Mouse (Mus musculus) heart, adult 2 months (tissue): ENCODE results near the gene Sh3gl1. TPM values are rescaled to one million over a fixed set of nuclear protein-coding genes. Genes with fewer than 3 reads are reported as not detected.
A peak's percentile ranks its signal among the peaks of the same experiment; 100 is the strongest.

Experiments
- DNase-seq, 2 experiments: peaks; one replicate each; pipeline ENCODE4 v3.0.0; 2021
- H3K27ac ChIP-seq: fragments of 200-600 bp; 2 replicates; pipeline ENCODE4 v1.8.1; 2022
- H3K27me3 ChIP-seq: fragments of 200-500 bp; 2 replicates; pipeline ENCODE4 v1.6.1; 2012; ENCODE audit warnings: mild to moderate bottlenecking, low read length, inconsistent platforms, mixed read lengths; ENCODE audit not compliant: control insufficient read depth, insufficient read depth
- H3K36me3 ChIP-seq: fragments of 200-500 bp; 2 replicates; pipeline ENCODE4 v1.6.1; 2012; ENCODE audit warnings: low read length, inconsistent platforms; ENCODE audit not compliant: control insufficient read depth, insufficient read depth
- H3K4me1 ChIP-seq: fragments of 200-500 bp; 2 replicates; pipeline ENCODE4 v1.6.1; 2011; ENCODE audit warnings: low read length; ENCODE audit not compliant: control insufficient read depth, insufficient read depth
- H3K4me3 ChIP-seq: fragments of 200-600 bp; 2 replicates; pipeline ENCODE4 v1.8.1; 2022
- H3K79me2 ChIP-seq: fragments of 200-500 bp; replicated peaks from 2 replicates; pipeline ENCODE4 v1.6.1; 2012; ENCODE audit warnings: mild to moderate bottlenecking, inconsistent platforms, low read length, moderate library complexity, mixed read lengths; ENCODE audit not compliant: control insufficient read depth, insufficient read depth
- H3K9ac ChIP-seq: fragments of 200-500 bp; 2 replicates; pipeline ENCODE4 v1.6.1; 2012; ENCODE audit warnings: low read depth, mild to moderate bottlenecking, control low read depth, inconsistent platforms, low read length, mixed read lengths
- CTCF ChIP-seq: fragments of 200-600 bp; IDR thresholded peaks from 2 replicates; pipeline ENCODE4 v1.8.1; 2022; ENCODE audit warnings: antibody characterized with exemption, mild to moderate bottlenecking, moderate library complexity
- EP300 ChIP-seq: fragments of 200-500 bp; IDR thresholded peaks from 2 replicates; pipeline ENCODE4 v1.6.1; 2011; ENCODE audit warnings: low read depth, low read length, control low read depth; ENCODE audit not compliant: insufficient read depth
- POLR2A ChIP-seq: fragments of 200-500 bp; IDR thresholded peaks from 2 replicates; pipeline ENCODE4 v1.6.1; 2011; ENCODE audit warnings: mild to moderate bottlenecking, low read depth, low read length, control low read depth; ENCODE audit not compliant: insufficient read depth
- WGBS: fragments of 180-500 bp; shearing (Covaris S2); methylation state at CpG from one replicate; pipeline ENCODE4 v1.1.7; 2018; 5-methylcytosine and 5-hydroxymethylcytosine counted together
- intact Hi-C: fragments of 180-260 bp; cut with DNase I; formaldehyde crosslinking; loops from one replicate; pipeline ENCODE4 v1.15.1; 2025
- polyA plus RNA-seq: library from polyadenylated mRNA; depleted of rRNA; stranded (reverse); fragments of >200 nt; gene quantifications from 2 replicates; pipeline ENCODE4 v1.2.3, GENCODE M21; 2012
- total RNA-seq, 2 experiments: library from RNA; stranded (reverse); gene quantifications; 2 replicates each; pipeline ENCODE4 v1.2.3; 2021

Sh3gl1 gene
- total and polyA plus RNA-seq, 3 experiments, result 13.6 to 27.4 (median 14.3) TPM

GRCm38 (mm10) chr17:56077523-56077922 lies 41.1 kb upstream of the Sh3gl1 start:
- no peak for DNase-seq
- Histone ChIP-seq H3K36me3 (no peaks in the 10 kb centered on the region), H3K4me1 (peaks cover 13% of the 10 kb centered on the region), H3K79me2 (0 out of 2 replicates have a peak, but pooled peaks cover 3% of the 10 kb centered on the region), H3K27ac (no peak overlapping the region), H3K4me3 (no peak overlapping the region), H3K9ac (no peak overlapping the region), H3K27me3 (no peaks in the 10 kb centered on the region)
- no peak for TF ChIP-seq POLR2A
- TF ChIP-seq CTCF, result no peak
- TF ChIP-seq EP300, result no peak
- intact Hi-C loops, result no loop called here
- WGBS, result 84% methylated on average over 5 of the region's 5 CpGs

- intact Hi-C loops, result loop anchor here (2.0 kb wide), 1 partner anchor 36 kb away; no protein-coding TSS in a partner anchor
Observed at GRCm38 (mm10) chr17:56074827-56075208, 38.4 kb upstream of the Sh3gl1 start, which contains the start of gene Ubxn6. Gene Ubxn6 (minus strand): TSS chr17:56075028.

GRCm38 (mm10) chr17:56074097-56074826 lies 37.8 kb upstream of the Sh3gl1 start:
- TF ChIP-seq EP300 (no peak), POLR2A (no peak), CTCF (no peak)
- Histone ChIP-seq H3K27me3 (no peaks in the 10 kb centered on the region), H3K9ac (peak overlapping the region; percentile 78), H3K4me3 (peak overlapping the region; percentile 77), H3K27ac (peak overlapping the region; percentile 89), H3K79me2 (no peaks in the 10 kb centered on the region), H3K36me3 (no peaks in the 10 kb centered on the region), H3K4me1 (peaks cover 2% of the 10 kb centered on the region)
- WGBS, result 4% methylated on average over 22 of the region's 22 CpGs
- intact Hi-C loops, result loop anchor here (2.0 kb wide), 1 partner anchor 35 kb away; no protein-coding TSS in a partner anchor
- DNase-seq, result peak; percentile 84 to 85

More at GRCm38 (mm10) chr17:56074827-56075208, 38.4 kb upstream of the Sh3gl1 start, which contains the start of gene Ubxn6:
- under 1% methylated on average over 35 of the region's 35 CpGs for WGBS
- Histone ChIP-seq H3K27me3 (no peaks in the 10 kb centered on the region), H3K9ac (peak within 1 kb of the TSS; percentile 78), H3K79me2 (no peaks in the 10 kb centered on the region), H3K36me3 (no peaks in the 10 kb centered on the region), H3K4me1 (peaks cover 2% of the 10 kb centered on the region), H3K4me3 (peak within 1 kb of the TSS; percentile 77), H3K27ac (peak within 1 kb of the TSS; percentile 89)
- DNase-seq, result peak; percentile 97 to 98
- peak; percentile 55; the same call in 1 of the 2 replicates for TF ChIP-seq POLR2A
- TF ChIP-seq EP300, result no peak
- peak; percentile 73 for TF ChIP-seq CTCF

GRCm38 (mm10) chr17:56072243-56072642 lies 35.8 kb upstream of the Sh3gl1 start:
- Histone ChIP-seq H3K79me2 (no peaks in the 10 kb centered on the region), H3K36me3 (no peaks in the 10 kb centered on the region), H3K27me3 (no peaks in the 10 kb centered on the region), H3K4me3 (no peak overlapping the region), H3K9ac (no peak overlapping the region), H3K4me1 (peaks cover 2% of the 10 kb centered on the region), H3K27ac (no peak overlapping the region)
- DNase-seq, result no peak
- no peak for TF ChIP-seq POLR2A
- TF ChIP-seq EP300, result no peak
- TF ChIP-seq CTCF, result no peak
- intact Hi-C loops, result no loop called here
- 86% methylated on average over 5 of the region's 5 CpGs for WGBS

- Histone ChIP-seq H3K27me3 (no peaks in the 10 kb centered on the region), H3K27ac (no peak overlapping the region), H3K4me3 (no peak overlapping the region), H3K4me1 (peaks cover 2% of the 10 kb centered on the region), H3K79me2 (no peaks in the 10 kb centered on the region), H3K9ac (no peak overlapping the region), H3K36me3 (no peaks in the 10 kb centered on the region)
- intact Hi-C loops, result no loop called here
- DNase-seq, result no peak
- TF ChIP-seq CTCF (no peak), EP300 (no peak), POLR2A (no peak)
Observed at GRCm38 (mm10) chr17:56071126-56071525, 34.7 kb upstream of the Sh3gl1 start.

GRCm38 (mm10) chr17:56069066-56069465 lies 32.6 kb upstream of the Sh3gl1 start:
- Histone ChIP-seq H3K79me2 (no peaks in the 10 kb centered on the region), H3K36me3 (no peaks in the 10 kb centered on the region), H3K27me3 (no peaks in the 10 kb centered on the region), H3K27ac (no peak overlapping the region), H3K4me3 (no peak overlapping the region), H3K9ac (no peak overlapping the region), H3K4me1 (no peaks in the 10 kb centered on the region; the same call in 1 of the 2 replicates)
- intact Hi-C loops, result no loop called here
- no peak for DNase-seq
- 95% methylated on average over 14 of the region's 14 CpGs for WGBS
- TF ChIP-seq EP300 (no peak), CTCF (no peak), POLR2A (no peak)
